Mouse (Mus musculus): ENCODE measurements around the gene Pabpc6. TPM values are rescaled to one million over a fixed set of nuclear protein-coding genes. Genes with fewer than 3 reads are reported as not detected.

Pabpc6 gene
- polyA plus RNA-seq, 1 experiment from 2014 or later: not detected

DNA sequence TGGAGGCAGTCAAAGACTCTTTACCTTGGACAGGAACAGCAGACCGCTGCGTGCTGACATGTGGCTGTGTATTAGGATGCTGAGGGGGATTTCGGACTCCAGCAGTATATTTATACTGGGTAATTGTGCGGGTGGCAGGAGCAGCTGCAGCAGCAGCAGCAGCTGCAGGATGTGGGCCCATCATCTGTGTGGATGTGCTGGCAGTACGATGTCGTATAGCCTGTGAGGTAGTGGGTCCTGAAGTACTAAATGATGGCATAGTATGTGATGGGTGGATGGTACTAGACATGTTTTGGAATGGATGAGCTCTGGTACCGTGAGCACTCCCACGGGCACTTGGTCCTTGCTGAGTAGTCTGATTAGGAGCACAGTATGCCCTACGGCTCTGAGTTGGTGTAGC lies 1.6 kb downstream of the Pabpc6 start:
- Histone ChIP-seq H3K4me1 (ENCODE audit: control insufficient read depth, insufficient read depth, low read length) (no peaks in the 10 kb centered on the region), H3K9ac (ENCODE audit: low read depth, low read length) (no peak overlapping the region)
- ATAC-seq: no peak

DNA sequence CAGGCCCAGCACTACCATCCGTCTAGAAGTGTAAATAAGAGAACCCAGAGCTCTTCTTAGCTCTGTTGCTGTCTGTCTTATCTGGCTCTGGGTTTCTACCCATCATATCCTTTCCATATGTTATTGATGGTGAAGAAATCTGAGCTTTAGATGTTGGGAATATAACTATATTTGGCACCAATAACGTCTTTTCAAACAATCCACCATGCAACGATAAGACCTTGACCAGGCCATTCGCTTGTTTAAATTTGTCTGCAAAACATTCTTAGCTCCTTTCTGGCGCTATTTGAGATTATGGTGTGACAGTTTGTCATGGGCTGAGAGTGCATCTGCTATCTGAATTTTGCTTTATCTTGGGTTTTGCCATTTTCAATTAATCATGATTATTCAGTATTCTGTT lies 10.9 kb downstream of the Pabpc6 start:
- Histone ChIP-seq H3K4me2 (ENCODE audit: low read depth, low read length) (no peak overlapping the region), H3K27ac (ENCODE audit: low read length) (no peak overlapping the region), H3K36me3 (ENCODE audit: control insufficient read depth, insufficient read depth, low read length) (no peaks in the 10 kb centered on the region), H3K4me3 (ENCODE audit: low read length) (no peak overlapping the region), H3K9ac (ENCODE audit: low read depth, low read length) (no peak overlapping the region), H3K27me3 (replicated peaks; ENCODE audit: control insufficient read depth, insufficient read depth, low read length) (no peaks in the 10 kb centered on the region), H3K9me3 (ENCODE audit: control insufficient read depth, low read length) (no peaks in the 10 kb centered on the region), H3K4me1 (ENCODE audit: control insufficient read depth, insufficient read depth, low read length) (no peaks in the 10 kb centered on the region)
- no peak for ATAC-seq
- 61% methylated on average over 5 of the region's 5 CpGs for WGBS

More for the DNA sequence above, 1.6 kb downstream of the Pabpc6 start:
- Histone ChIP-seq H3K4me3 (ENCODE audit: low read length) (no peak overlapping the region), H3K27me3 (replicated peaks; ENCODE audit: control insufficient read depth, insufficient read depth, low read length) (no peaks in the 10 kb centered on the region), H3K27ac (ENCODE audit: low read length) (no peak overlapping the region), H3K4me2 (ENCODE audit: low read depth, low read length) (no peak overlapping the region), H3K36me3 (ENCODE audit: control insufficient read depth, insufficient read depth, low read length) (no peaks in the 10 kb centered on the region), H3K9me3 (ENCODE audit: control insufficient read depth, low read length) (no peaks in the 10 kb centered on the region)
- WGBS: 91% methylated on average over 9 of the region's 9 CpGs

DNA sequence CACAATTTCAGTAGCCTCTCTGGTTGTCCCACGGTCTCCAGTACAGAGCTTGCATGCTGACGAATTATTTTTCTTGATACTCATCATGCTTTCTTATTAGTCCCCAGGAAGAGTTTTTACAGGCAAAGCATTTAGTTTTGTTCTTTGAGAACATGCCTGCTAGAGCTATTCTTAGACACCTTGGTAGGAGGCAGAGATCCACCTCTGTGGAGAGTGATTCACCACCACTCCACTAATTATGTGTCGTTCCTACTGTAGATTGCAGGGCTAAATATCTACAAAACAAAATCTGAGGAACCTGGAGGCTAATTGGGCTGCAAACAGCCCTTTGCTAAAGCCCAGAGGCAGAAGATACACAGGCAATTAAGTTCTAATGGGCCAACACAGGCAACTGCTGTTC lies 15.4 kb downstream of the Pabpc6 start:
- H3K4me3 ChIP-seq (ENCODE audit: low read length): no peak overlapping the region
- no peak overlapping the region for H3K4me2 ChIP-seq (ENCODE audit: low read depth, low read length)
- H3K9ac ChIP-seq (ENCODE audit: low read depth, low read length): no peak overlapping the region
- ATAC-seq: no peak
- WGBS: 80% methylated on average over 3 of the region's 3 CpGs
- no peaks in the 10 kb centered on the region for H3K27me3 ChIP-seq (replicated peaks; ENCODE audit: control insufficient read depth, insufficient read depth, low read length)
- no peaks in the 10 kb centered on the region for H3K9me3 ChIP-seq (ENCODE audit: control insufficient read depth, low read length)
- no peak overlapping the region for H3K27ac ChIP-seq (ENCODE audit: low read length)
- no peaks in the 10 kb centered on the region for H3K4me1 ChIP-seq (ENCODE audit: control insufficient read depth, insufficient read depth, low read length)
- H3K36me3 ChIP-seq (ENCODE audit: control insufficient read depth, insufficient read depth, low read length): no peaks in the 10 kb centered on the region

DNA sequence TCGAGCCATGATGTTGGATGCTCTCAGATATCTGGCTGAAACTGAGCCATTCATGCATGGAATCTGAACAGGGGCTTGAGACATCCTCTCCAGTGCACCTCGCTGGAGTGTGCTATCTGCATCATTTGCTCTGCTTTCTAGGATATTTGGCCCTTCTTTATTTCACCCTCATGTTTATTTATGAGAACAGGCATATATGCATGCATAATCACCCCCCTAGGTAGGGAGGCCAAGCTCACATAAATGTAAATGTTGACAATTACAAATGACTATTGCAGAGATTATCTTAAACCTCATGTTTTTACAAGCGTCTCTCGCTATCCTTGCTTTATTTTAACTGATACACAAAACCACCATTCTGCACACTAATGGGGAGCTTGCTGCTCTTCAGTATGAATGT lies 21.9 kb downstream of the Pabpc6 start:
- ATAC-seq: no peak
- Histone ChIP-seq H3K27ac (ENCODE audit: low read length) (no peak overlapping the region), H3K9ac (ENCODE audit: low read depth, low read length) (no peak overlapping the region), H3K27me3 (replicated peaks; ENCODE audit: control insufficient read depth, insufficient read depth, low read length) (no peaks in the 10 kb centered on the region), H3K4me1 (ENCODE audit: control insufficient read depth, insufficient read depth, low read length) (no peaks in the 10 kb centered on the region), H3K4me2 (ENCODE audit: low read depth, low read length) (no peak overlapping the region), H3K36me3 (ENCODE audit: control insufficient read depth, insufficient read depth, low read length) (no peaks in the 10 kb centered on the region), H3K9me3 (ENCODE audit: control insufficient read depth, low read length) (no peaks in the 10 kb centered on the region), H3K4me3 (ENCODE audit: low read length) (no peak overlapping the region)
- 70% methylated on average over 4 of the region's 4 CpGs for WGBS

DNA sequence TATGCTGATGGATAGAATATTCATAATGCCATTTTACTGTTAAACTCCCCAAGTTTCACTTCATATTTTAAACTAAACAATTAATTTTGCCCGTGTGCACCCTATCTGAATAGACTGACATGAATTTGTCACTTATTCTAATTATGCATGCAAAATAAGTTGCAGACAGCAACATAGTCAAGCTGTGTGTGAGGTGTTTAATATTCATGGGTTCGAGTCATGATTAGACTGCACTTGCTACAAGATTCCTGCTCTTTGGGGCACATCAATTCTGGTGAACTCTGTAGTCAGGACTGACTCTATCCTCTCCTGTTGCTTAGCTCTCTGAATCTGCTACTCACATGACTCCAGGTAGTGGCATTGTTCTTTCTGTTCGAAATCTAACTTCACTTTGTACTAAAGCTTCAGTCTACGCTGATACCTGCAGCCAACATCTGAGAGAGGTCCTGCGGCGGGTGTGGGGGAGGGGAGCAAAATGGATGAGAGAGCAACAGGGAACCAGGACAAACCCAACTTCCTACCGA lies 25.8 kb downstream of the Pabpc6 start:
- Histone ChIP-seq H3K4me2 (ENCODE audit: low read depth, low read length) (no peak overlapping the region), H3K27ac (ENCODE audit: low read length) (no peak overlapping the region), H3K9ac (ENCODE audit: low read depth, low read length) (no peak overlapping the region), H3K9me3 (ENCODE audit: control insufficient read depth, low read length) (no peaks in the 10 kb centered on the region), H3K36me3 (ENCODE audit: control insufficient read depth, insufficient read depth, low read length) (no peaks in the 10 kb centered on the region), H3K4me3 (ENCODE audit: low read length) (no peak overlapping the region), H3K27me3 (replicated peaks; ENCODE audit: control insufficient read depth, insufficient read depth, low read length) (0 out of 2 replicates have a peak, but pooled peaks cover 2% of the 10 kb centered on the region), H3K4me1 (ENCODE audit: control insufficient read depth, insufficient read depth, low read length) (no peaks in the 10 kb centered on the region)
- 80% methylated on average over 7 of the region's 7 CpGs for WGBS
- no peak for ATAC-seq

DNA sequence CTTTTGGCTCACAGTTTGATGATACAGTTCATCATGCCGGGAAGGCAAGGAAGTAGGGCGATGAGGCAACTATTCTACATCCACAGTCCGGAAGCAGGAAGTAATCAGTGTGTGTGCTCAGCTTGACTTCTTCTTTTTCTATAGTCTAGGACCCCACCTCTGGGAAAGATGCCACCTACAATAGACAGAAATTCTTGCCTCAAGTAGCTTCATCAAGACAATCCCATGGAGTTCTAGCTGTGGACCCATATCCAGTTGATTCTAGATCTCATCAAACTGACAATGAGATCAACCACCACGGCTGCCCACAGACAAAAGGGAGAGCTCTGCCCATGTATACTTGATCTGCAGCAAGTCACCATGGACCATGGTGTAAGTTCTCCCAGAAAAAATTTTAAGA lies 32.5 kb downstream of the Pabpc6 start:
- Histone ChIP-seq H3K9me3 (ENCODE audit: control insufficient read depth, low read length) (no peaks in the 10 kb centered on the region), H3K36me3 (ENCODE audit: control insufficient read depth, insufficient read depth, low read length) (no peaks in the 10 kb centered on the region), H3K4me2 (ENCODE audit: low read depth, low read length) (no peak overlapping the region), H3K9ac (ENCODE audit: low read depth, low read length) (no peak overlapping the region), H3K27ac (ENCODE audit: low read length) (no peak overlapping the region), H3K4me1 (ENCODE audit: control insufficient read depth, insufficient read depth, low read length) (no peaks in the 10 kb centered on the region), H3K27me3 (replicated peaks; ENCODE audit: control insufficient read depth, insufficient read depth, low read length) (peaks cover 6% of the 10 kb centered on the region; the same call in 1 of the 2 replicates), H3K4me3 (ENCODE audit: low read length) (no peak overlapping the region)
- ATAC-seq: no peak
- 89% methylated on average over 4 of the region's 4 CpGs for WGBS

DNA sequence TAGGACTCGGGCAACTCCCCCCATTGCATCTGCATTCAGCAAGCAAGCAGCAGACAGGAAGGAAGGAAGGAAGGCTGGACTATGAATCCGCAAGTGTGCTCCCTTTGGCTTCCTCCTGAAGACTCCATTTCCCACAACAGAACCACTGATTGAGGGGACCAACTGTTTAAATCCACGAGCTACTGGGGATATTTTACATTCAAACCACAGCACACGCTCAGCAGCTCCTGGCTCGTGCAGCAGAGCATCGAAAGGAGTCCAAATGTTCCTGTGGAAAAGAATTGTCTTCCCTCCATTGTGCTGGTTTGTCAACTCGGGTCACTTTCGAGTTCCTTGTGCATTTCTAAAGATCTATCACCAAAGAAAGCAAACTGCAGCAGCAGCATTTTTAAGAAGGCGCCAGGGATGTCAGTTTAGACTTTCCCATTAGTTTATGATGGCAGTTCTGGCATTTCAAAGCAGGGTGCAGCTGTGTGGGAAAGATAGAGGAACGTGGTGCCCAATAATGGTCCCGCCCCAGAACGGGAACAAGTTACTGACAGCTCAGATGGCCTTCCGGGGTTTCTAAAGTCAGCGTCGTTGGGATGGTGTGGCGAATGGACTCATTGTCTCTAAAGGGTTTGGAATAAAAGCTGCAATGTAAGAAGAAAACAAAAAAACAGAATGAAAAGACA lies 36.8 kb downstream of the Pabpc6 start:
- no peak overlapping the region for H3K9ac ChIP-seq (ENCODE audit: low read depth, low read length)
- H3K27me3 ChIP-seq (replicated peaks; ENCODE audit: control insufficient read depth, insufficient read depth, low read length): peaks cover 6% of the 10 kb centered on the region; the same call in 1 of the 2 replicates
- no peak for ATAC-seq
- no peaks in the 10 kb centered on the region for H3K9me3 ChIP-seq (ENCODE audit: control insufficient read depth, low read length)
- H3K36me3 ChIP-seq (ENCODE audit: control insufficient read depth, insufficient read depth, low read length): no peaks in the 10 kb centered on the region
- WGBS: 72% methylated on average over 16 of the region's 16 CpGs
- no peaks in the 10 kb centered on the region for H3K4me1 ChIP-seq (ENCODE audit: control insufficient read depth, insufficient read depth, low read length)
- no peak overlapping the region for H3K4me3 ChIP-seq (ENCODE audit: low read length)
- no peak overlapping the region for H3K4me2 ChIP-seq (ENCODE audit: low read depth, low read length)
- H3K27ac ChIP-seq (ENCODE audit: low read length): no peak overlapping the region

DNA sequence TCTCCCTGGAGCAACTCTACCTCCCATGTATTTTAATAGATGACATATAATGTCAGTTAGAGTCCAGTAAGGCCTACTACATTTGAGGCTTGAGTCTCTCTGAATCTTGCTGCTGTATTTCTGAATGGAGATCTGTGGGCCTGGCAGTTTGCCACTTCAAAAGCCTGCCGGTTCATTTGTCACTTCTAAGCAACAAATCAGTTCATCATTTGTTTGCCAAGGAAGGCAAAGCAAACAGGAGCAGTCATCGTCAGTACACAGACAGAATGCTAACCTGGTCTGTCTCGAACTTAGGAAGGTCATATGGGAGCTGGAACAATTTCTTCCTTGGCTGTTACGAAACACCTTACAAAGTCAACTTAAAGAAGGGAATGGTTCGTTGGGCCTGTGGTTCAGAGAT lies 37.4 kb downstream of the Pabpc6 start:
- WGBS: 66% methylated on average over 5 of the region's 5 CpGs

DNA sequence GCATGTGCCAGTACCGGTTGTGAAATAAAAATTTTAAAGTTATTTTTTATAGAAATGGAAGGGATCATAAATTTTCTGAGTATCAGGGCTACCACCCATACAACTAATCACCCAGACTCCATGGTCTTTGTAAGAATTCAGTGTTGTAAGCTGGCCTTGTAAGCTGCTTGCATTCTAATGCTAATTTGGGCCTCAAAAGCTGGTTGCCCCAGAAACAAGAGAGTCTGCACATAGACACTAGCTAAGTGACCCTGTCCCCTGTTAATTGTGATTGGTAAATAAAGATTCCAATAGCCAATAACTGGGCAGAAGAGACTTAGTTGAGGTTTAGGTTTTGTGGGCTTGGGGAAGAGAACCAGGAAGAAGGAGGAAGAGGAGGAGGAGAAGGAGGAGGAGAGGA lies 38.4 kb downstream of the Pabpc6 start:
- ATAC-seq: no peak
- no peak overlapping the region for H3K27ac ChIP-seq (ENCODE audit: low read length)
- H3K27me3 ChIP-seq (replicated peaks; ENCODE audit: control insufficient read depth, insufficient read depth, low read length): peaks cover 6% of the 10 kb centered on the region; the same call in 1 of the 2 replicates
- 0 out of 2 replicates have a peak, but pooled peaks cover 3% of the 10 kb centered on the region for H3K4me1 ChIP-seq (ENCODE audit: control insufficient read depth, insufficient read depth, low read length)
- H3K9ac ChIP-seq (ENCODE audit: low read depth, low read length): no peak overlapping the region
- H3K4me2 ChIP-seq (ENCODE audit: low read depth, low read length): no peak overlapping the region
- H3K9me3 ChIP-seq (ENCODE audit: control insufficient read depth, low read length): no peaks in the 10 kb centered on the region
- WGBS: 76% methylated on average over 1 of the region's 1 CpGs
- no peaks in the 10 kb centered on the region for H3K36me3 ChIP-seq (ENCODE audit: control insufficient read depth, insufficient read depth, low read length)
- H3K4me3 ChIP-seq (ENCODE audit: low read length): no peak overlapping the region

More for the DNA sequence above, 37.4 kb downstream of the Pabpc6 start:
- Histone ChIP-seq H3K27me3 (replicated peaks; ENCODE audit: control insufficient read depth, insufficient read depth, low read length) (peaks cover 6% of the 10 kb centered on the region; the same call in 1 of the 2 replicates), H3K9ac (ENCODE audit: low read depth, low read length) (no peak overlapping the region), H3K27ac (ENCODE audit: low read length) (no peak overlapping the region), H3K9me3 (ENCODE audit: control insufficient read depth, low read length) (no peaks in the 10 kb centered on the region), H3K4me3 (ENCODE audit: low read length) (no peak overlapping the region), H3K36me3 (ENCODE audit: control insufficient read depth, insufficient read depth, low read length) (no peaks in the 10 kb centered on the region), H3K4me1 (ENCODE audit: control insufficient read depth, insufficient read depth, low read length) (no peaks in the 10 kb centered on the region), H3K4me2 (ENCODE audit: low read depth, low read length) (no peak overlapping the region)
- ATAC-seq: no peak
